Mouse (Mus musculus) thymus, adult 2 months (tissue): ENCODE data around the gene Mmp2.

Experiments
- CTCF ChIP-seq: fragments of 200-500 bp; IDR thresholded peaks from 2 replicates; pipeline ENCODE4 v1.5.1; 2012; ENCODE audit warnings: mild to moderate bottlenecking, control low read depth, low read length, moderate library complexity, borderline replicate concordance; ENCODE audit not compliant: control insufficient read depth, poor library complexity, insufficient read depth; ENCODE audit errors: extremely low read depth
- POLR2A ChIP-seq: fragments of 200-500 bp; IDR thresholded peaks from 2 replicates; pipeline ENCODE4 v1.6.1; 2012; ENCODE audit warnings: mild to moderate bottlenecking, low read length, control low read depth, moderate library complexity; ENCODE audit not compliant: control insufficient read depth, poor library complexity, insufficient read depth; ENCODE audit errors: extremely low read depth

GRCm38 (mm10) chr8:92793852-92794580 is 33.1 kb upstream of the Mmp2 start:
- TF ChIP-seq POLR2A = no peak
- no peak for TF ChIP-seq CTCF
